Mouse (Mus musculus) midbrain, embryonic 13.5 days (tissue): ENCODE data around the gene Pknox1. TPM values are rescaled to one million over a fixed set of nuclear protein-coding genes. Genes with fewer than 3 reads are reported as not detected.
A peak's percentile ranks its signal among the peaks of the same experiment; 100 is the strongest.

Source experiments
- ATAC-seq: fragments of 200-750 bp; cut with Nextera tagmentation; 2 replicates; pipeline ENCODE4 v1.8.0; 2017; ENCODE audit warnings: mild to moderate bottlenecking, moderate TSS enrichment, moderate library complexity
- H3K27ac ChIP-seq: fragments of 300-500 bp; sonication (generic); 2 replicates; pipeline ENCODE4 v1.5.1; 2015; ENCODE audit warnings: inconsistent platforms, mild to moderate bottlenecking, moderate library complexity
- H3K27me3 ChIP-seq: fragments of 300-500 bp; sonication (generic); 2 replicates; pipeline ENCODE4 v1.6.1; 2015; ENCODE audit warnings: mild to moderate bottlenecking, inconsistent platforms
- H3K36me3 ChIP-seq: fragments of 300-500 bp; sonication (generic); 2 replicates; pipeline ENCODE4 v1.6.1; 2015; ENCODE audit warnings: mild to moderate bottlenecking, inconsistent platforms
- H3K4me1 ChIP-seq: fragments of 300-500 bp; sonication (generic); replicated peaks from 2 replicates; pipeline ENCODE4 v1.6.1; 2015; ENCODE audit warnings: inconsistent platforms
- H3K4me2 ChIP-seq: fragments of 300-500 bp; sonication (generic); replicated peaks from 2 replicates; pipeline ENCODE4 v1.6.1; 2015; ENCODE audit warnings: moderate library complexity, mild to moderate bottlenecking, inconsistent platforms
- H3K4me3 ChIP-seq: fragments of 300-500 bp; sonication (generic); replicated peaks from 2 replicates; pipeline ENCODE4 v1.5.1; 2015; ENCODE audit warnings: mild to moderate bottlenecking, inconsistent platforms
- H3K9ac ChIP-seq: fragments of 300-500 bp; sonication (generic); replicated peaks from 2 replicates; pipeline ENCODE4 v1.6.1; 2015; ENCODE audit warnings: mild to moderate bottlenecking, inconsistent platforms
- H3K9me3 ChIP-seq: fragments of 300-500 bp; sonication (generic); 2 replicates; pipeline ENCODE4 v1.6.1; 2016; ENCODE audit warnings: mild to moderate bottlenecking, inconsistent platforms
- WGBS: fragments of 180-500 bp; shearing (Covaris S2); methylation state at CpG from one replicate; pipeline ENCODE4 v1.1.7; 2015; 5-methylcytosine and 5-hydroxymethylcytosine counted together
- microRNA-seq: library from miRNA; unstranded; fragments of <30 nt; microRNA quantifications from one replicate; pipeline ENCODE4, GENCODE M21; 2016
- polyA plus RNA-seq: library from polyadenylated mRNA; unstranded; fragments of >200 nt; fragmentation: Nextera tagmentation; extraction: Ambion mirVana; gene quantifications from 2 replicates; pipeline ENCODE4 v1.2.1, GENCODE M21; 2015

Gene Pknox1
- polyA plus RNA-seq, 1 experiment from 2014 or later = 24.6 TPM

DNA sequence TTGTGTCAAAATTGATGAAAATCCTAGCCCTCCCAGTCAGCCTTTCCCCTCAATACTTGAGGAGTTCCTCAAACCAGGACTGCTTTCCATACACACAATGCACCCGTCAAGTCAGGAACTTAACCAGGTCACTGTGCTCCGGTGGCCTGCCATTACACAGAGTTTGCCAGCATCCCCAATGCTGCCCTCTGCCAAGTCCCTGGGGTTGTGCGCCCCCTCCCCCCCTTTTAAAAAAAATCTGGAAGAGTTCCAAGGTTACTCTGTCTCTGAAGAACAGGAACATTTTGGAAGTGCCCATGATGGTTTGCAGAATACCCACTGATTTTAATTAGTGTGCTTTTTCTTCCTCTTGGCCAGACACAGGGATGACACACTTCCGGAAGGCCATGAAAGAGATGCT lies 75.1 kb downstream of the Pknox1 start:
- no peak for ATAC-seq
- Histone ChIP-seq H3K9me3 (no peaks in the 10 kb centered on the region), H3K4me3 (no peak overlapping the region), H3K9ac (no peak overlapping the region), H3K4me2 (no peak overlapping the region), H3K36me3 (no peaks in the 10 kb centered on the region), H3K27ac (no peak overlapping the region), H3K4me1 (peaks cover 21% of the 10 kb centered on the region), H3K27me3 (peaks cover 32% of the 10 kb centered on the region)
- 62% methylated on average over 4 of the region's 4 CpGs for WGBS

- WGBS = 20% methylated on average over 8 of the region's 8 CpGs
- Histone ChIP-seq H3K4me2 (no peak overlapping the region), H3K27me3 (peaks cover 7% of the 10 kb centered on the region; the same call in 1 of the 2 replicates), H3K4me1 (peaks cover 7% of the 10 kb centered on the region), H3K9me3 (no peaks in the 10 kb centered on the region), H3K9ac (no peak overlapping the region), H3K27ac (no peak overlapping the region), H3K4me3 (no peak overlapping the region), H3K36me3 (peaks cover 25% of the 10 kb centered on the region)
- no peak for ATAC-seq
Observed at GRCm38 (mm10) chr17:31642331-31642730, 77.8 kb downstream of the Pknox1 start.

DNA sequence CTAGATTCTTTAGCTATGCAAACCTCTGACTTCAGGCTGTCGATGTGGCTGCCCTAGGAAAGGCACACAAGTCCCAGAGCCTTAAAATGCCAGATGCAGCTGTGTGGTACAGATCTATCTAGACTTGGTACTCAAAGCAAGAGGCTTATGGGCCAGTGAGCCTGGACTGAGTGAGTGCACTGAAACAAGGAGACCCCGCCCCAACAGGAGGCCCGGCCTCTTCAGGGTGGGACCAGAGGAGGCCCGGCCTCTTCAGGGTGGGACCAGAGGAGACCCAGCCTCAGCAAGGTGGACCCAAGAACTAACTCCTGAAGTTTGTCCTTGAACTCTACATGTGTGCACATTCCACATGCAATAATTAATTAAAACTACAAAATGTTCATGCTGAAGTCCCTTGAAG lies 78.4 kb downstream of the Pknox1 start:
- no peak for ATAC-seq
- Histone ChIP-seq H3K9ac (no peak overlapping the region), H3K27me3 (peaks cover under 1% of the 10 kb centered on the region; the same call in 1 of the 2 replicates), H3K4me2 (no peak overlapping the region), H3K4me3 (no peak overlapping the region), H3K9me3 (no peaks in the 10 kb centered on the region), H3K4me1 (peaks cover 2% of the 10 kb centered on the region; the same call in 1 of the 2 replicates), H3K27ac (no peak overlapping the region), H3K36me3 (peaks cover 31% of the 10 kb centered on the region)
- WGBS = 73% methylated on average over 4 of the region's 4 CpGs

GRCm38 (mm10) chr17:31646199-31647002 lies 81.9 kb downstream of the Pknox1 start:
- peaks cover 66% of the 10 kb centered on the region for H3K36me3 ChIP-seq
- no peak for ATAC-seq
- no peak overlapping the region for H3K4me3 ChIP-seq
- H3K27ac ChIP-seq = no peak overlapping the region
- H3K4me1 ChIP-seq = no peaks in the 10 kb centered on the region
- H3K9ac ChIP-seq = no peak overlapping the region
- H3K4me2 ChIP-seq = no peak overlapping the region
- WGBS = 96% methylated on average over 5 of the region's 5 CpGs
- H3K27me3 ChIP-seq = no peaks in the 10 kb centered on the region
- H3K9me3 ChIP-seq = no peaks in the 10 kb centered on the region

GRCm38 (mm10) chr17:31652152-31652551 lies 87.6 kb downstream of the Pknox1 start:
- no peaks in the 10 kb centered on the region for H3K9me3 ChIP-seq
- H3K4me2 ChIP-seq = no peak overlapping the region
- 90% methylated on average over 14 of the region's 14 CpGs for WGBS
- no peaks in the 10 kb centered on the region for H3K27me3 ChIP-seq
- ATAC-seq = no peak
- peaks cover 8% of the 10 kb centered on the region for H3K4me1 ChIP-seq
- H3K36me3 ChIP-seq = peaks cover 86% of the 10 kb centered on the region
- no peak overlapping the region for H3K4me3 ChIP-seq
- no peak overlapping the region for H3K9ac ChIP-seq
- H3K27ac ChIP-seq = no peak overlapping the region

DNA sequence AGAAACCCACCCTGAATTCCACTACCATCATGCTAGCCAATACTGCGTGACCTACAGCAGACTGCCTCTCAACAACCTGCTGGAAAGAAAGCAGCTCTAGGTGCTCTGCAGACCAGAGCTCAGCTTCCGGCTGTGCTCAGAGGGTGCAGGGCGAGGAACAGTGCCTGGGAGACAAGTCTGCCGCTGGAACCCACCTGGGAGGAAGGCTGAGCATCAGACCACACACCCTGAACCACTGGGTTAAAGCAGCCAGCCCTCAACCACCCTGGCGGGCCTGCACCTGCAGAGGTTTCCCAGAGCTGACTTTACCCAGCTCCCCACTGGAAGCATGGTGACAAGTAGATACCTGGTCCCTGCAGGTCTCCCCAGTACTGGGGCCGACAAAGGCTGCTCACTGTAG lies 88.7 kb downstream of the Pknox1 start:
- H3K36me3 ChIP-seq = peaks cover 75% of the 10 kb centered on the region
- H3K4me1 ChIP-seq = peaks cover 15% of the 10 kb centered on the region
- no peaks in the 10 kb centered on the region for H3K27me3 ChIP-seq
- no peak overlapping the region for H3K27ac ChIP-seq
- no peak overlapping the region for H3K9ac ChIP-seq
- H3K4me3 ChIP-seq = no peak overlapping the region
- H3K9me3 ChIP-seq = no peaks in the 10 kb centered on the region
- no peak overlapping the region for H3K4me2 ChIP-seq
- WGBS = 90% methylated on average over 6 of the region's 6 CpGs
- ATAC-seq = no peak

DNA sequence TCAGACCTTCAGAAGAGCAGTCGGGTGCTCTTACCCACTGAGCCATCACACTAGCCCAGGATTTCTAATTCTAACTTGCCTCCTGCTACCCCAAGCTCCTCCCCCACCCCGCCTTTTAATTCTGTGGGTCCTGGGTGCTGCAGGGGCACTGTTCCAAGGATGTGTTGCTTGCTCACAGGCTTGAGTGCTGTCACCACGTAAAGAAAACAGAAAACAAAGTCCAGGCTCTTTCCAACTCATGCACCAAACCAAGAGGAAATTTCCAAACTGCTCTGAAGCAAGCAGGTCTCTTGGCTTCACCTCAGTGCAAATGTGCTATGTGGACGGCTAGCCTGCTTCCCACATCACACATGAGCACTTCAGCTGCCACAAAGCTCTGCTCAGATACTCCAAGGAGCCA lies 90.8 kb downstream of the Pknox1 start:
- H3K27me3 ChIP-seq = no peaks in the 10 kb centered on the region
- no peaks in the 10 kb centered on the region for H3K9me3 ChIP-seq
- WGBS = 78% methylated on average over 4 of the region's 4 CpGs
- H3K4me3 ChIP-seq = no peak overlapping the region
- ATAC-seq = no peak
- H3K27ac ChIP-seq = no peak overlapping the region
- H3K36me3 ChIP-seq = peaks cover 54% of the 10 kb centered on the region
- H3K9ac ChIP-seq = no peak overlapping the region
- H3K4me2 ChIP-seq = no peak overlapping the region
- peaks cover 24% of the 10 kb centered on the region for H3K4me1 ChIP-seq

DNA sequence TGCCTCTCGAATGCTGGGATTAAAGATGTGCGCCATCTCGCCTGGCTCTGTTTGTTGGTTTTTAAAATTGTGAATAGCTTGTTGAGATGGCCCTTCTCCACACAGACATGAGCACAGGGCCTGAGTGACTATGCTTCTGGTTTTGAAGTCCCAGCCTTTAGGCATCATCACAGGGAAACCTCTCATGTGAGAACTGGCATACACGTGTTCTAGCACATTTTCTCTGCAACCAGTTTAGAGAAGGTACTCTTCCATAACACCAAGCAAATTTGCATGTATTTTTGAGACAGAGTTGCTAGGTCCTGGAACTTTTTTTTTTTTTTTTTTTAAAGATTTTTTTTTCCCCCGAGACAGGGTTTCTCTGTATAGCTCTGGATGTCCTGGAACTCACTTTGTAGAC lies 92.1 kb downstream of the Pknox1 start:
- Histone ChIP-seq H3K4me3 (peak overlapping the region; percentile 70; the same call in 1 of the 2 replicates), H3K4me1 (peaks cover 24% of the 10 kb centered on the region), H3K4me2 (peak overlapping the region; percentile 83; the same call in 1 of the 2 replicates)

More for the DNA sequence above, 92.1 kb downstream of the Pknox1 start:
- Histone ChIP-seq H3K9ac (no peak overlapping the region), H3K9me3 (no peaks in the 10 kb centered on the region), H3K36me3 (peaks cover 41% of the 10 kb centered on the region), H3K27ac (no peak overlapping the region), H3K27me3 (no peaks in the 10 kb centered on the region)
- ATAC-seq = no peak
- 92% methylated on average over 5 of the region's 5 CpGs for WGBS

Small RNA genes lying within 50 kb of the gene (microRNA-seq; reads per million reads assigned to microRNA genes)
- gene Gm24970 = not detected

Other genes starting within 250 kb of the Pknox1 start
- gene Pde9a, start 178.5 kb upstream of the Pknox1 start, polyA plus RNA-seq = 42.0 and 46.2 TPM in 2 replicates
- 39.6 and 43.1 TPM in 2 replicates for gene Wdr4, start 44.8 kb upstream of the Pknox1 start, polyA plus RNA-seq
- gene Ndufv3, start 44.6 kb upstream of the Pknox1 start, polyA plus RNA-seq = 364 and 385 TPM in 2 replicates
- 3.3 and 3.6 TPM in 2 replicates for gene Cbs, start 72.5 kb downstream of the Pknox1 start, polyA plus RNA-seq
- gene U2af1, start 94.2 kb downstream of the Pknox1 start, polyA plus RNA-seq = 269 and 274 TPM in 2 replicates
- not detected in 2 replicates for gene Cryaa, start 113.1 kb downstream of the Pknox1 start, polyA plus RNA-seq